Mouse (Mus musculus) limb, embryonic 10.5 days (tissue): ENCODE data around the gene Sgsm1. TPM values are rescaled to one million over a fixed set of nuclear protein-coding genes. Genes with fewer than 3 reads are reported as not detected.

Experiments used
- DNase-seq: peaks from one replicate; pipeline ENCODE4 v3.0.0-alpha.2; 2017; ENCODE audit warnings: low spot score
- H3K27ac ChIP-seq: fragments of 300-500 bp; sonication (generic); 2 replicates; pipeline ENCODE4 v1.5.1; 2016; ENCODE audit warnings: mild to moderate bottlenecking
- H3K27me3 ChIP-seq: fragments of 300-500 bp; sonication (generic); 2 replicates; pipeline ENCODE4 v1.6.1; 2016; ENCODE audit warnings: low read depth, mild to moderate bottlenecking; ENCODE audit not compliant: poor library complexity, severe bottlenecking
- H3K36me3 ChIP-seq: fragments of 300-500 bp; sonication (generic); 2 replicates; pipeline ENCODE4 v1.6.1; 2016; ENCODE audit warnings: mild to moderate bottlenecking, moderate library complexity
- H3K4me1 ChIP-seq: fragments of 300-500 bp; sonication (generic); 2 replicates; pipeline ENCODE4 v1.6.1; 2016
- H3K4me3 ChIP-seq: fragments of 300-500 bp; sonication (generic); 2 replicates; pipeline ENCODE4 v1.5.1; 2016; ENCODE audit warnings: mild to moderate bottlenecking, moderate library complexity
- H3K9me3 ChIP-seq: fragments of 300-500 bp; sonication (generic); replicated peaks from 2 replicates; pipeline ENCODE4 v1.6.1; 2016; ENCODE audit warnings: mild to moderate bottlenecking
- WGBS: fragments of 180-500 bp; shearing (Covaris S2); methylation state at CpG from one replicate; pipeline ENCODE4 v1.1.7; 2016; 5-methylcytosine and 5-hydroxymethylcytosine counted together
- microRNA-seq: library from miRNA; unstranded; fragments of <30 nt; microRNA quantifications from one replicate; pipeline ENCODE4, GENCODE M21; 2017
- polyA plus RNA-seq: library from polyadenylated mRNA; unstranded; fragments of >200 nt; fragmentation: Nextera tagmentation; extraction: Ambion mirVana; gene quantifications from 2 replicates; pipeline ENCODE4 v1.2.1, GENCODE M21; 2016

Sgsm1 gene
- polyA plus RNA-seq, 1 experiment from 2014 or later, result 13.4 TPM

DNA sequence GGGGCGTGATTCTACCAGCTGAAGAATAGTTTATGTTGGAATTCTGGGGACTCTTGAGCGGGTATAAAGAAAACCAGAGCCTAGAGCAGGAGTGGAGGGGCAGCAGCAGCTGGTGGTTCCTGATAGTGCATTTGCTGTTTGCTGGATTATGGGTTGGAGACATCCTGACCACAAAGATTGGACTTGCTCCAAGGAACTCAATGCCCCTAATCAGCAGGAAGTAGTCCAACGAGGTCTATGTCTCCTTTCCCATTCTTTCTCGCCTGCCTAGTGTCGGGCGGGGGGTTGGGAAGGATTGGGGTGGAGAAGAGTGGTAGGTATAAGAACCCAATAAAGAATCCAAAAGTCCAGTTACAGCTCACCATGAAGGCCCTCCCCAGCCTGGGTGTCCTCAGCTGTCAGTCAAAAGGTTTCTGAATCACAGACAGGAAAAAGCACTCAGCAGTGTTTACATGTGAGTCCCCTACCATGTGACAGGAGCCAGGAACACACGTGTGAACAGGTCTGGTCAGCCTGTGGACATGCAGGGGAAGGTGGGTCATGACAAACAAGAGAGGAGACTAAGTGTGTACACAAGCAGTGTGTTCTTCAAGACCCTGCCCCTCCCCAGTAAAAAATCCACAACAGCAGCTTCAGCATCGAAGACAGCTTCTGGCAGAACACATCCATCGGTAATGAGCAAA lies 103.8 kb downstream of the Sgsm1 start:
- 0 out of 2 replicates have a peak overlapping the region, but pooled peaks have one; percentile 25 for H3K27ac ChIP-seq
- peaks cover 41% of the 10 kb centered on the region for H3K4me1 ChIP-seq
- no peaks in the 10 kb centered on the region for H3K36me3 ChIP-seq
- DNase-seq, result no peak
- 71% methylated on average over 9 of the region's 9 CpGs for WGBS
- H3K27me3 ChIP-seq, result no peaks in the 10 kb centered on the region
- no peak overlapping the region for H3K4me3 ChIP-seq
- H3K9me3 ChIP-seq, result no peaks in the 10 kb centered on the region

DNA sequence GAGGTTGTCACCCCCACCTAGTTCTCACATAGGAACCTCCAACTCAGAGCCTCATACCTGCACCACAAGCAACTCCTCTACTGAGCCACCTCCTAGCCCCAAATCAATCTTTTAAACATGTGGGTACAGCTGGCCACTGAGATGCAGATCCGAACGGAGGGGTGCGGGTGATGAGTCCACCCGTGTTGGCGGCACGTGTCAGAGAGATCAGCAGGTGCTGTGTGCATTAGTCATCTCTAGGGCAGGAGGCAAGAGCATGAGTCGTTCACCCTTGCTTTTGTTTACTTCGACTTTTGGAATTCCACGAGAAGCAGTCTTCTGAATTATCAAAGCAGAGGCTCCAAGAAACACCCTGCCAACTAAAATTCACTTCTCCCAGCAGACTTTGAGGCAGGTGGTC lies 106.4 kb downstream of the Sgsm1 start:
- no peaks in the 10 kb centered on the region for H3K27me3 ChIP-seq
- DNase-seq, result no peak
- 88% methylated on average over 9 of the region's 9 CpGs for WGBS
- no peaks in the 10 kb centered on the region for H3K36me3 ChIP-seq
- H3K4me1 ChIP-seq, result peaks cover 27% of the 10 kb centered on the region
- no peaks in the 10 kb centered on the region for H3K9me3 ChIP-seq
- no peak overlapping the region for H3K4me3 ChIP-seq
- H3K27ac ChIP-seq, result no peak overlapping the region

DNA sequence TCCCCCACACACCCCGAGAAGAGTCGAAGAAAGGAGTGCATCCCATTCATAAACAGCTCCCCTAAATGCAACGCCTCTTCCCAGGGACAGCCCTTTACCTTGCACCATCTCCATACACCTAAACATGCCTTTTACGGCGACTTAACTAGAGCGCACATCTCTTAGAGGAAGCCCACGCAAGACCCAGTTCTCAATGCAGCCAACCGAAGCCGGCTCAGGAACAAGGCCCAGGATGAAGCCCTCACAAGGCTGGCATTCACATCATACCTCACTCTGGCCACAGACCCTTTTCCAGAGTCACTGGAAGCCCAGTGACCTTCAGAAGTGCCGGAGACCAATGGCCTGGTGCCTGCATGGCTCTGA lies 110.8 kb downstream of the Sgsm1 start:
- Histone ChIP-seq H3K4me3 (no peak overlapping the region), H3K36me3 (no peaks in the 10 kb centered on the region), H3K4me1 (peaks cover 27% of the 10 kb centered on the region), H3K27ac (peak overlapping the region; percentile 11; the same call in 1 of the 2 replicates), H3K9me3 (no peaks in the 10 kb centered on the region), H3K27me3 (no peaks in the 10 kb centered on the region)
- 90% methylated on average over 10 of the region's 10 CpGs for WGBS
- DNase-seq, result no peak

DNA sequence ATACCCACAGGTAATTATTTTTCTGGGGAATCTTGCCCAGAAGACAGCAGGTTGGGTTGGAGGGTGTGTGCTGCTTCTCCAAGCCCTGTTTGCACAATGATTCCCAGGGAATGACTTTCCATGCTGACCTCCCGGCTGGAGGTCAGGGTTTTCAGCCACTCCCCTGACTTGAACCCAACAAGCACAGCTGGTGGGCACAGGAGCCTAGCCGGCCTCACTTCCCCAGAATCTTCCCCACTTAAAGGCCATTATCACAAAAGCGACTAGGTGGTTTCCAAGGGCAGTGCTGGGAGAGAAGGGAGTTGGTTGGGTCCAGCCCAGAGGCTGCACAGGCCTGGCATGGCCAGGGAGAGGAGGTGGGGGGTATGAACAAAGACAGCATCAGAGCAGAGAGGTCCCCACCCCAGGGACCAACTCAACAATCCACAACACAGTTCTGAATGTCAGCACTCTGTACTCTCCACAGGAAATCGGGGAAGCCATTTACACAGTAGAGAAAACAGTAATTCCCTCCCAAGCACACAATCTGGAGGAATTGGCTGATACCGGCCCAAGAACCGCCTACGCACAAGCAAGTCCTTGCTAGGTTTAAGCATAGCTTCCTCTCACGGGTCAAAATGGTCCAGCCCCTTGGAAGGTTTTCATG lies 111.3 kb downstream of the Sgsm1 start:
- Histone ChIP-seq H3K9me3 (no peaks in the 10 kb centered on the region), H3K27me3 (no peaks in the 10 kb centered on the region), H3K27ac (peak overlapping the region; percentile 34; the same call in 1 of the 2 replicates), H3K4me3 (no peak overlapping the region), H3K4me1 (peaks cover 27% of the 10 kb centered on the region), H3K36me3 (no peaks in the 10 kb centered on the region)
- WGBS, result 58% methylated on average over 8 of the region's 8 CpGs
- no peak for DNase-seq

DNA sequence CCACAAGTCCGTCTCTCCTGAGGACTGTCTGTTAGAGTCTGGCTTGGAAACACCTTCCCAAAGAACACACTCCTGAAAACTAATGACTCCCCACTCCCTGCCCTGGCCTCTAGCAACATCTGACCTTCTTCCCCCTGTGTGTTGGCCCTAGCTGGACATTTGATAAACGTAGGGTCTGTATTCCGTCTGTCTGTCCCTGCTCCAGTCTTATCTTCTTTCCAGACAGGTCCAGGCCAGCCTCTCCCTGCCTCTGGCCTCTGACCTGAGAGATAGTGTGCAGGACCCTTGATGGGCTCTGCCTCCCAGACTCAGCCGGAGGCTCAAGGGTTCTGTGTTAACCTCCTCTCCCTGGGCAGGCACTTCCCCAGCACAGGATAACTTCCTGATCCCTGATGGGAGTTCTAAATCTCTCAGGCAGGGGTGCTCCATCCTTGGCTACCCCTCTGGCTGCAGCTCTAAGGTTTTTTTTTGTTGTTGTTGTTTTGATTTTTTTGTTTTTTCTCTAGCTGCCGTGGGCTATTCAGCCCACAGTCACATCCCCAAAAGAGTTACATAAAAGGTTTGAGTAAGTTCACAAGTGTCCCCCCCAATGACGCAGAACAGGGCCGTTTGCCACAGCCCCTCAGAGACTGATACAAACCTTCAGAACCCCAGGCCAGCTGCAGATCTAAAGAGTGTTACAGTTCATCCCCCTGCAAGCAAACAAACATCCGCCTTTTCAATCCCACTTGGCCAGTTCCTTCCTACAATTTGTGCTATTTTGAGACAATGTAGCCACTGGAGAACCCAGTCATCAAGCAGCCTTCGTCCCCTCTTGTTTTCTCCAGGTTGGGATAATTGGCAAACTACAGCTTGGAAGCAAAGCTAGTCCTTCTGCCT lies 113.4 kb downstream of the Sgsm1 start:
- peaks cover 32% of the 10 kb centered on the region for H3K4me1 ChIP-seq
- no peaks in the 10 kb centered on the region for H3K36me3 ChIP-seq
- no peak for DNase-seq
- peak overlapping the region; percentile 37; the same call in 1 of the 2 replicates for H3K27ac ChIP-seq
- WGBS, result 34% methylated on average over 9 of the region's 9 CpGs
- H3K9me3 ChIP-seq, result no peaks in the 10 kb centered on the region
- H3K4me3 ChIP-seq, result no peak overlapping the region
- H3K27me3 ChIP-seq, result no peaks in the 10 kb centered on the region

DNA sequence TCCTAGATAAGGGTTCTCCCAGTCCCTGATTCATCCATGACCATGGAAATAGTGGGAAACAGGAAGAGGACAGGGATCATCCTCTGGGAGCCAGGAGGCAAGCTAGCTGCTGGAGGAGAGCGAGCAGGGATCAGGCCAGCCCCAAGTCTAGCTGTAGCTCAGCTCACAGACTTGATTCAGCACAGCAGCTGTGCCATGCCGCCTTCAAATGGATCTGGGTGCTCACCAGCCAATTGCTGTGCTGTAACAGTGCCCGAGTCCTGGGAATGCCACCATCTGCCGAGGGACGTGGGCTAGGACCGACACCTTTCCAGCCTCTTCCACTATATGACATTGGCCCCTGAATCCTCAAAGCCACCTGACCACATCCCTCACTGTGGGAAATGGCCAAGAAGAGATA lies 114.7 kb downstream of the Sgsm1 start:
- Histone ChIP-seq H3K27me3 (no peaks in the 10 kb centered on the region), H3K4me3 (no peak overlapping the region), H3K36me3 (no peaks in the 10 kb centered on the region), H3K4me1 (peaks cover 38% of the 10 kb centered on the region), H3K27ac (no peak overlapping the region), H3K9me3 (no peaks in the 10 kb centered on the region)
- 92% methylated on average over 6 of the region's 6 CpGs for WGBS
- no peak for DNase-seq

DNA sequence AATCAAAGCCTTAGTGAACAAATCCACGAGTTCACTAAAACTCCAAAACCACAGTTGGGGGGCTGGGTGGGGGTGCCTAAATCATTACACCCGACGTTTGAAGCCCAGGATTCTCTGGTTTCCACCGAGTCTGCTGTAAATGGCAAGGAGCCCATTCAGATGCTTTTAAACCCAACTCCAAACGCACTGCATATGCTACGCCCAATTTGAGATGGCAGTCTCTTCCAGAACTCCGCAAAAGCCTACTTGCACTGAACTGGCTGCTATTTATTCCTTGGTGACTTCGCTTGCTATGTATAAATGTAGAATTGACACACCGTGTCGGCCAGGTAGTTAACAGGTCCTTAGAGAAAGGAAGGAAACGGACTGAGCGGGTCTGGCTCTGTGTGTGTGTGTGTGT lies 115.1 kb downstream of the Sgsm1 start:
- Histone ChIP-seq H3K36me3 (no peaks in the 10 kb centered on the region), H3K27me3 (no peaks in the 10 kb centered on the region), H3K9me3 (no peaks in the 10 kb centered on the region), H3K4me1 (peaks cover 42% of the 10 kb centered on the region), H3K4me3 (no peak overlapping the region), H3K27ac (no peak overlapping the region)
- no peak for DNase-seq
- WGBS, result 91% methylated on average over 12 of the region's 12 CpGs

DNA sequence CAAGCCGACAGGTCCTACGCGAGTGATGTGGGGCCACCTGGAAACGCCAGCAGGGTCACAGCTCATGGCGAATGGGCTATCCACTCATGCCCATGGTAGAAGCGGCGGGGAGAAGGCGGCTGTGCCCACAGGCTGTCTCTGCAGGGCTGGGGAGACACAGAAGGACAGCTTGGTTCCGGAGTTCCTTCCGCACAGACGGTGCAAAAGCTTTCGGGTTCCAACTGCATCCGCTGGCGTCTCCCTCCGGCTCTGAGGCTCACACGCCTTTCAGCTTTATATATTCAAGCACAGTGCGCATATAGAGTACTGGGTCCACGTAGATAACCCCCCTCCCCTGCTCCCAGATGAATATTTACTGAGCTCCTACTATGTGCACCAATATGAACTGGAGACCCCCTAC lies 116.8 kb downstream of the Sgsm1 start:
- 94% methylated on average over 18 of the region's 18 CpGs for WGBS
- Histone ChIP-seq H3K36me3 (no peaks in the 10 kb centered on the region), H3K4me3 (no peak overlapping the region), H3K9me3 (no peaks in the 10 kb centered on the region), H3K4me1 (peaks cover 39% of the 10 kb centered on the region), H3K27me3 (no peaks in the 10 kb centered on the region), H3K27ac (no peak overlapping the region)
- DNase-seq, result no peak

Small RNA genes within 50 kb of the gene (microRNA-seq; reads per million reads assigned to microRNA genes)
- gene Mir7229, result not detected
- not detected for gene Mir7230

Other genes starting within 250 kb of the Sgsm1 start
- gene Crybb2, start 240.7 kb downstream of the Sgsm1 start, polyA plus RNA-seq, result not detected in 2 replicates
- gene Crybb3, start 229.2 kb downstream of the Sgsm1 start, polyA plus RNA-seq, result 0.33 and 0.59 TPM in 2 replicates
- gene 2900026A02Rik, start 89.5 kb downstream of the Sgsm1 start, polyA plus RNA-seq, result 2.5 and 2.9 TPM in 2 replicates
- not detected in 2 replicates for gene Tmem211, start 83.9 kb downstream of the Sgsm1 start, polyA plus RNA-seq
- not detected in 2 replicates for gene Aym1, start 46.5 kb upstream of the Sgsm1 start, polyA plus RNA-seq
- gene Wscd2, start 179.5 kb upstream of the Sgsm1 start, polyA plus RNA-seq, result 1.5 and 2.0 TPM in 2 replicates